Mouse (Mus musculus) small intestine, adult 2 months (tissue): Measurements from ENCODE around the gene Hopx.

Experiments used
- CTCF ChIP-seq: fragments of 200-500 bp; IDR thresholded peaks from 2 replicates; pipeline ENCODE4 v1.5.1; 2012; ENCODE audit warnings: low read depth, mild to moderate bottlenecking, control low read depth, inconsistent platforms, low read length, moderate library complexity, mixed read lengths; ENCODE audit not compliant: insufficient replicate concordance, insufficient read length; ENCODE audit errors: extremely low read depth
- POLR2A ChIP-seq: fragments of 200-500 bp; IDR thresholded peaks from 2 replicates; pipeline ENCODE4 v1.6.1; 2012; ENCODE audit warnings: low read depth, mild to moderate bottlenecking, control low read depth, inconsistent platforms, low read length, moderate library complexity

DNA sequence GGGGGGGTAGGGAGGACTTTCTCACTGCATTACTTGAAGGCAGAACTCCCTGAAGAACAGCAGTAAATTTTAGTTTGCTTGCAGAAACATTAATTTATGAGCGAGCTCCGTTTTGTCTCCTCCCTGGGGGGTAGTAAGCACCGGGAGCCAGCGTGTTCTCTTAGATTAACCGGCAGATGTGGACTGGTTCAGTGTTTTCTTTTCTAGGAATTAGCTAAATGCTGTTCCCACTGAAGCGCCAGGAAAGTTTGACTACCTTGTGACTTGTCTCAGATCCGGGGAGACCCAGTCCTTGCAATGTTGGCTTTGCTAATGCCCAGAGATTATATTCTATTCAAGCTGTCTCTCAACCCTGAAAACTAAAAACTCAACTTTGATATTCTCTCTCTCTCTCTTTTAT, 26.4 kb upstream of the Hopx start:
- no peak for TF ChIP-seq CTCF
- no peak for TF ChIP-seq POLR2A
